Mouse (Mus musculus): Measurements from ENCODE around the gene Cfap97.
"Not testable (repeated sequence)": the region's sequence is repeated elsewhere in the genome, so short reads cannot be mapped to it uniquely, and the experiment has no call there.

Cfap97 gene

GRCm38 (mm10) chr8:46151202-46152062 is at the start of gene Cfap97:
Gene Cfap97 (plus strand): TSS chr8:46151771.
- DNase-seq (ENCODE audit: low spot score), result peak; percentile 36

DNA sequence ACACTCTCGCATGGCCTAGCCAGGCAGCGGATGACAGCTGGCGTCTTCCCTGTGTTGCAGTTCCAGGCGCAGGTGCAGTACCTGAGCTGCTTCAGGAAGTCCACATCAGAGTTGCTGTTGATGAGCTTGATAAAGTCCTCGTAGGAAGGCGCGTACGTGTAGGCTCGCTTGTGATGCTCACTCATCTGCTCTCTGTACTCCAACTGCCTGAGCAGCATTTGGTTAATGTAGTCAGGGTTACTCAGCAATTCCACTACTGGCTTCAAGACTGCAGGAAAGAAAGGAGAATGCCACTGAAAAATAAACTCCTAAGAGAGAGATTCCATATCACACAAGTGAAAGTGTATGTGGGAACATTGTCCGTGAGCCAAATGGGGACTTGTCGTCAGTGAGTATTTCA is 48.1 kb upstream of the Cfap97 start:
- DNase-seq (ENCODE audit: low spot score), result no peak

DNA sequence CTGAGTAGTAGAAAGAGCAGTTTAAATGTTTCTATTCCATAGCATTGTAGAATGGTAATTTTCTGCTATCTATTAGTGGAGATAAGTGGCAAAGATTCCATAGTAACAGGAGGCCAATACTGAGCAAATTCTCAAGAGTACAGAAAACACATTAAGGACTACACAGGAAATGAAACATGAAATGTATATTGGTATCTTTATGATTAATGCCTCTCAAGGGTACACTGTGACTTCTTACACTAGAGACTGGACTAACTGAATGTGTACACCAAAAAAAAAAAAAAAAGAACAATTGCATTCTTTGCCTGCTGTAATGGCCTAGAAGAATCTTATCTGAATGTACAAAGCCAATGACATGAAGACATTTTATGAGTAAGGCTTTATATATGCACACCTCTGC is 43.9 kb upstream of the Cfap97 start:
- no peak for DNase-seq (ENCODE audit: low spot score)

DNA sequence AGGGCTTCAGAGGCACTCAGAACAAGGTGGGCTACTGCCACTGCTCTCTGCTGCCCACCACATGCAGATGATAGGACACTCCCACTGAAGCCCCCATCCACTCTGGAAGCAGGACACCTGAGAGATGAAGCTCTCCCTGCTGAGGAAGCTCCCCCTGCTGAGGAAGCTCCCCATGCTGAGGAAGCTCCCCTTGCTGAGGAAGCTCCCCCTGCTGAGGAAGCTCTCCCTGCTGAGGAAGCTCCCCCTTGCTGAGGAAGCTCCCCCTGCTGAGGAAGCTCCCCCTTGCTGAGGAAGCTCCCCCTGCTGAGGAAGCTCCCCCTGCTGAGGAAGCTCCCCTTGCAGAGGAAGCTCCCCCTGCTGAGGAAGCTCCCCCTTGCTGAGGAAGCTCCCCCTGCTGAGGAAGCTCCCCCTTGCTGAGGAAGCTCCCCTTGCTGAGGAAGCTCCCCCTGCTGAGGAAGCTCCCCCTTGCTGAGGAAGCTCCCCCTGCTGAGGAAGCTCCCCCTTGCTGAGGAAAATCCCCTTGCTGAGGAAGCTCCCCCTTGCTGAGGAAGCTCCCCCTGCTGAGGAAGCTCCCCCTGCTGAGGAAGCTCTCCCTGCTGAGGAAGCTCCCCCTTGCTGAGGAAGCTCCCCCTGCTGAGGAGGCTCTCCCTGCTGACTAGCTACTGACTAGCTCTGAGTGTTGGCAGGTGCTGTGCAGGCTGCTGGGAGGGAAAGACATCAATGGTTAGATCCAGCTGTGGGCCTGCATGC is 38.0 kb upstream of the Cfap97 start:
- not testable (repeated sequence) for DNase-seq (ENCODE audit: low spot score)

- no peak for DNase-seq (ENCODE audit: low spot score)
Observed at GRCm38 (mm10) chr8:46117172-46117571, 34.4 kb upstream of the Cfap97 start.

DNA sequence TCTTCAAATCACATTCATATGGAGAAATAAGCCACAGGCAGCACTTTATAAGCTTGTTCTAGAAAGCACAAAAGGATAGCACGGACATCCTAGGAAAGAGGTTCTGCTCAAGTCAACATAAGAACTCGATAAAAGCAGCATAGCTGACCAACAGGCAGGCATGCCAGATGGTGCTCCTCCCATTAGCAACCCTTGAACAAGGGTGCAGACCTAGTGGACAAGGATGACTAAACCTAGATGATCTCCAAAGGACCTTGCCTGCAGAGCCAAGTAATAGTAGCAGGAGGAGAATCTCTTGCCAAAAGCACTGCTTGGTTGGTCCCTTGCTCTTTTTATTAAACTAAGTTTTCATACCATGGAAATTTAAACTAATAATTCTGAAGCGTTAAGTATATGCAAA is 32.4 kb upstream of the Cfap97 start:
- no peak for DNase-seq (ENCODE audit: low spot score)

GRCm38 (mm10) chr8:46122498-46122897 is 29.1 kb upstream of the Cfap97 start:
- no peak for DNase-seq (ENCODE audit: low spot score)

GRCm38 (mm10) chr8:46130426-46130825 is 21.1 kb upstream of the Cfap97 start:
- no peak for DNase-seq (ENCODE audit: low spot score)

- DNase-seq (ENCODE audit: low spot score), result not testable (repeated sequence)
Observed at GRCm38 (mm10) chr8:46135546-46135945, 16.0 kb upstream of the Cfap97 start.

GRCm38 (mm10) chr8:46137336-46137735 is 14.2 kb upstream of the Cfap97 start:
- no peak for DNase-seq (ENCODE audit: low spot score)

- no peak for DNase-seq (ENCODE audit: low spot score)
Observed at GRCm38 (mm10) chr8:46137843-46138596, 13.6 kb upstream of the Cfap97 start.

DNA sequence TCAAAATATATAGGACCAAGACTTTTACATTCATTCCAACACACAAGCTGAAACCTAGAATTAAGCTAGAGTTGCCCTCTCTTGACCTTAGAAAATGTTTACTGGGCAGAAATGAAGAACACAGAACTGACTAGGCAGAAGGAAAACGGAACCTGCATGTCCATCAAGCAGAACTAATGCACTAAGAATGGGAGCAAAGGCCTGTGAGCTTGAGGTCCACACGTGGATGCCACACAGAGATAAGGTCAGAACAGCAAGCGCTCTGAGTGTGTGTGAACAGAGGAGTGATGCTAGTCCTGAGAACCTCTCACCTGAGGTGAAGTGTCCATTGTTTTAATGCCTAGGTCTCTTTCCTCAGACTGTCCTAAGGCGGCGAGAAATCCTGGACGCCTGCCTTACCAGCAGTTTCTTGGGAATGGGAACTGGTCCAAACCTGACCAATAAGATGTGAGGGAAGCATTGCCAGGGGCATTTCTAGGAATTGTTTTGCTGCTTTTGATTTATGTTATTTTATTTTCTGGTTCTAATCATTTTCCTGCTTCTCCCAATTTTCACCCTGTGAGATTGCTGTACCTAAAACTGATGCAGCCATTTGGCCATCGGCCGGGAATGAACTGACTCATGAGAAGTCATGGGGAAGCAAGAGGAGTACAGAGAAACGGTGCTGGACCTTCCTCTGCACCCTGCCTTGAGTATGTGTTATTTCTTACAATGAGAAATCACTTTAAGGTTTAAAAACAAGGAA is 11.0 kb upstream of the Cfap97 start:
- DNase-seq (ENCODE audit: low spot score), result no peak

GRCm38 (mm10) chr8:46141688-46142087 is 9.9 kb upstream of the Cfap97 start:
- no peak for DNase-seq (ENCODE audit: low spot score)

- DNase-seq (ENCODE audit: low spot score), result no peak
Observed at GRCm38 (mm10) chr8:46142498-46143081, 9.0 kb upstream of the Cfap97 start.

DNA sequence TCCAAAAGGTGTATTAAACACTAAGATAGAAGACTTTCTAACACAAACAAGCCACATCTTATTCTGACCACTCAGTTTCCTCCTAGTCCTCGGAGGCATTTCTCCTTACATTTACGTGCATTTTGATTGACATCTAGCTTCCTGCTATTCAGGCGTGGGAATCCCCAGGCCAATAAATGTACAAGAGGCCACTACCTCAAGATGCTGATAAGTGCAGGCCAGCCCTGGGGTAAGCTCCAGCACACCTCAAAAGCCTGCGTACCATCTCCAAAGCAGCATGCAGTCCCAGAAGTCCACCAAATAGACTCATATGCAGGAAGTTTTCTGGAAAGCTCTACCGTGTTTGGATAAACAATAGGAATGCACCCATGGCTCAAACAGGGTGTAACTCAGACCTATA is 8.1 kb upstream of the Cfap97 start:
- DNase-seq (ENCODE audit: low spot score), result no peak

GRCm38 (mm10) chr8:46143924-46144323 is 7.6 kb upstream of the Cfap97 start:
- DNase-seq (ENCODE audit: low spot score), result no peak

- DNase-seq (ENCODE audit: low spot score), result no peak
Observed at GRCm38 (mm10) chr8:46146173-46146572, 5.4 kb upstream of the Cfap97 start.

DNA sequence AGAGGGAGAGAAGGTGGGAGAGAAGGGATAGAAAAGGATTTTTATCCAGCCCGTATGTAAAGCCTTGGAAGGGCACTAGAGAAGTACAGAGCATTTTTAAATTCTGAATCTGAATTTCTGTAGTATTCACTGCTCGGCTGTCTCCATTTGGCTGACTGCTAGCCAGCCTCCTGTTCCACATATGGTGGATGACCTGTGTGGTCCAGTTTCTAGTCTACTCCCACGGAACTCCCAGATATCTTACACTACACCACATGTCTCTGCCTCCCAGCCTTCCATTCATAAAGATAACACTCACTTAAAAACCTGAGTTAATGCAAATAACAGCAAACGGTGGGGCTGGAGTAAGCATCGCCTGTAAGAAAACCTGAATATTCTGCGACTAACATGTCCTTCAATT is 2.3 kb upstream of the Cfap97 start:
- no peak for DNase-seq (ENCODE audit: low spot score)

GRCm38 (mm10) chr8:46149782-46150181 is 1.8 kb upstream of the Cfap97 start:
- no peak for DNase-seq (ENCODE audit: low spot score)

DNA sequence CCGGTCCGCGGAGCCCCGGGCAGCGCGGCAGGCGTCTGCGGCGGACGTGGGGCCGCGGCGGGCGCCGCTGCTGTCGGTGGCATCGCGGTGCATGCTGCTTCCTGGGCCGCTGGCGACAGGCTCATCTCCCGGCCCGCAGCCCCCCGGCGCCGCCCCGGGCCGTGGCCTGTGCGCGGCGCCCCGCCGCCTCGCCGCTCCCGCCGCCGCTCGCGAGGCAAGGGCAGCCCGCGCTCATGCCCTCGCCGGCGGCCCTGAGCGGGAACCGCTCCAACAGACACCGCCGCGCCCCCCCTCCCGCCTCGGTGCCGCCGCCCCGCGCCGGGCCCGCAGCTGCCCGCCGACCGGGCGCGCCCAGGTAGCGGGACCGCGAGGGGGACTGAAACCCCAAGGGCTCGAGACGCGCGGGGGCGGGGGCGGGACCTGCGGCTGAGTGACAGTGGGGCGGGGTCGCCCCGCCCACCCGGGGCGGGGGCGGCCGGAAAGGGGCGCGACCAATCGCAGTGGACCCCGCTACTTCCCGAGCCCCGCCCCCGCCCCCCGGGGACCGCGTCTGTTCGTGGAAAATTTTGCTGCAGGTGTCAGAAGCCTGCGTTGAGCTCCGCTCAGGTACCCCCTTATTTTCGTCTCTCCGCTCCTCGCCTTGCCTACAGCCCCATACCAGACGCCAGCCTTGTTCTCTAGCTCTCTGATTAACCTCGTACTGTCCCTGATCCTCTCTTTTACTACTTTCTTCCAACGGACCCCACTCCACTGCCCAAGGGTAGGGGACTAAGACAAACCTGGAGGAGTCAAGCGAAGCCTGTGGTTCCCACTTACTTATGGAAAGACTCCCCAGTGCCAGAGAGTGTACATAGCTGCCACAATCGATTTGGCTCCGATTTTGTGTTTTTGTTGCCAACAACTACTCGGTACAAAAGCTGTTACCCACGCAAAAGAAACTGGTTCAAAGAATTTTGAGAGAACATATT is 777 bp downstream of the Cfap97 start, which contains the start of gene Snx25:
Snx25 (minus strand) TSS at position 96 of the 968 bp plus-strand sequence.
- DNase-seq (ENCODE audit: low spot score), result peak; percentile 81
